In genomic region chr17:42297986-42298385, GRCm38 (mm10) we compare ENCODE assay signal across 25 mouse cellular contexts. TPM values are rescaled to one million over a fixed set of nuclear protein-coding genes. Genes with fewer than 3 reads are reported as not detected.
DNase-seq lines count a peak whose midpoint lies in the region; ATAC-seq and TF ChIP-seq lines count a peak whose summit lies in the region.
"Had no signal": no experiment of that assay in that cellular context is flagged by ENCODE, and none has a peak within 500 bp of the region (broad histone marks: within the 10 kb centered on the region; RNA-seq: fewer than 3 reads in every experiment).

No protein-coding gene starts in this region.

- no peak overlapping the region for H3K9ac ChIP-seq in midbrain, postnatal 0 days (replicated peaks; ENCODE audit: low read length, poor library complexity, severe bottlenecking)
- no peak overlapping the region for H3K9ac ChIP-seq in midbrain, embryonic 13.5 days (replicated peaks)
- H3K9ac ChIP-seq: embryonic facial prominence, embryonic 15.5 days; forebrain, postnatal 0 days; heart, embryonic 13.5 days; kidney, embryonic 15.5 days; limb, embryonic 13.5 days; liver, embryonic 14.5 days; lung, embryonic 15.5 days had no signal

- H3K4me3 ChIP-seq in midbrain, postnatal 0 days (ENCODE audit: low read depth, low read length): no peak overlapping the region
- no peak overlapping the region for H3K4me3 ChIP-seq in midbrain, embryonic 13.5 days (replicated peaks)
- H3K4me3 ChIP-seq in myocyte: no peak overlapping the region
- H3K4me3 ChIP-seq: embryonic facial prominence, embryonic 15.5 days; forebrain, embryonic 10.5 days; gastrocnemius, adult 2 months; heart, embryonic 13.5 days; kidney, embryonic 15.5 days; limb, embryonic 13.5 days; lung, embryonic 15.5 days had no signal

- no peaks in the 10 kb centered on the region for H3K79me2 ChIP-seq in myocyte (ENCODE audit: control insufficient read depth, insufficient read depth)

- DNase-seq in frontal cortex, postnatal 10 days (ENCODE audit: low spot score in 2 of 2): no peak
- no peak for DNase-seq in midbrain, postnatal 0 days (ENCODE audit: low spot score)
- peak; percentile 77 for DNase-seq in cerebellum, adult 9-10 months
- DNase-seq in spleen, postnatal 14 days (ENCODE audit: low spot score in 2 of 2): no peak
- DNase-seq in right cerebral cortex, postnatal 4 days: no peak
- DNase-seq: forebrain, postnatal 0 days; gastrocnemius, adult 2 months; heart, adult 11 months; heart, postnatal 36 days; kidney, postnatal 4 days; spleen, adult 18-20 months; thymus, postnatal 4 days had no signal

- no peaks in the 10 kb centered on the region for H3K4me1 ChIP-seq in midbrain, postnatal 0 days (ENCODE audit: insufficient read depth, low read length)
- no peaks in the 10 kb centered on the region for H3K4me1 ChIP-seq in midbrain, embryonic 13.5 days (replicated peaks)
- H3K4me1 ChIP-seq: embryonic facial prominence, embryonic 15.5 days; forebrain, embryonic 10.5 days; heart, embryonic 13.5 days; kidney, embryonic 15.5 days; limb, embryonic 13.5 days; lung, embryonic 15.5 days had no signal

- TF ChIP-seq CTCF in midbrain, postnatal 0 days (IDR thresholded peaks at IDR 0.05): peak; percentile 24

- H3K36me3 ChIP-seq in midbrain, postnatal 0 days (ENCODE audit: insufficient read depth, low read length): no peaks in the 10 kb centered on the region
- H3K36me3 ChIP-seq in midbrain, embryonic 13.5 days: no peaks in the 10 kb centered on the region
- no peaks in the 10 kb centered on the region for H3K36me3 ChIP-seq in myocyte (ENCODE audit: control insufficient read depth, insufficient read depth)
- H3K36me3 ChIP-seq: embryonic facial prominence, embryonic 15.5 days; forebrain, embryonic 10.5 days; heart, embryonic 13.5 days; kidney, embryonic 15.5 days; limb, embryonic 13.5 days; lung, embryonic 15.5 days had no signal

- H3ac ChIP-seq in myocyte (ENCODE audit: control insufficient read depth, insufficient read length): no peak overlapping the region

- peak; percentile 69; the same call in 1 of the 2 replicates for ATAC-seq in frontal cortex, adult (ENCODE audit: low TSS enrichment)
- no peak for ATAC-seq in midbrain, postnatal 0 days (ENCODE audit: low FRiP score)
- no peak for ATAC-seq in midbrain, embryonic 13.5 days
- ATAC-seq: forebrain, postnatal 0 days; hindbrain, embryonic 16.5 days; intestine, postnatal 0 days had no signal

- TF ChIP-seq POLR2A in myocyte (IDR thresholded peaks at IDR 0.05; ENCODE audit: insufficient read length, low read depth): no peak

- no peaks in the 10 kb centered on the region for H3K9me3 ChIP-seq in midbrain, postnatal 0 days (ENCODE audit: low read length)
- H3K9me3 ChIP-seq in midbrain, embryonic 13.5 days: no peaks in the 10 kb centered on the region
- H3K9me3 ChIP-seq: embryonic facial prominence, embryonic 15.5 days; forebrain, embryonic 10.5 days; heart, embryonic 13.5 days; kidney, embryonic 15.5 days; limb, embryonic 13.5 days; lung, embryonic 15.5 days had no signal

- no peaks in the 10 kb centered on the region for H3K27me3 ChIP-seq in midbrain, postnatal 0 days (ENCODE audit: insufficient read depth, low read length)
- H3K27me3 ChIP-seq in midbrain, embryonic 13.5 days: no peaks in the 10 kb centered on the region
- H3K27me3 ChIP-seq in myocyte (ENCODE audit: control insufficient read depth, insufficient read depth, insufficient read length): no peaks in the 10 kb centered on the region
- H3K27me3 ChIP-seq: embryonic facial prominence, embryonic 15.5 days; heart, embryonic 13.5 days; kidney, embryonic 15.5 days; limb, embryonic 13.5 days; lung, embryonic 15.5 days had no signal

- WGBS in midbrain, postnatal 0 days: 52% methylated on average over 4 of the region's 4 CpGs
- 82% methylated on average over 4 of the region's 4 CpGs for WGBS in midbrain, embryonic 13.5 days

- no peak overlapping the region for H3K4me2 ChIP-seq in midbrain, postnatal 0 days (ENCODE audit: low read depth, low read length, poor library complexity, severe bottlenecking)
- no peak overlapping the region for H3K4me2 ChIP-seq in midbrain, embryonic 13.5 days (replicated peaks)
- peak overlapping the region; percentile 44 for H3K4me2 ChIP-seq in myocyte (ENCODE audit: low read depth)
- H3K4me2 ChIP-seq: embryonic facial prominence, embryonic 15.5 days; heart, embryonic 13.5 days; kidney, embryonic 15.5 days; limb, embryonic 13.5 days; lung, embryonic 15.5 days; midbrain, embryonic 11.5 days had no signal

- H3K27ac ChIP-seq in midbrain, postnatal 0 days (ENCODE audit: low read depth, low read length): no peak overlapping the region
- no peak overlapping the region for H3K27ac ChIP-seq in midbrain, embryonic 13.5 days
- H3K27ac ChIP-seq: embryonic facial prominence, embryonic 15.5 days; forebrain, embryonic 10.5 days; gastrocnemius, adult 2 months; heart, embryonic 13.5 days; kidney, embryonic 15.5 days; limb, embryonic 13.5 days; liver, embryonic 14.5 days; lung, embryonic 15.5 days had no signal

TF ChIP-seq in myocyte, 11 proteins besides CTCF, POLR2A, EP300 and RAD21:
- TF ChIP-seq MYOD1 (IDR thresholded peaks at IDR 0.05; ENCODE audit: control insufficient read depth in 1 of 3, insufficient read length in 2 of 3, low read depth in 2 of 3): peak in 2 of 3 experiments; percentile 18 to 60
- TF ChIP-seq REST (IDR thresholded peaks at IDR 0.05; ENCODE audit: insufficient read depth, insufficient read length): no peak
- TF ChIP-seq USF1 (IDR thresholded peaks at IDR 0.05; ENCODE audit: low read depth): no peak
- peak; percentile 36 for TF ChIP-seq TCF12 (IDR thresholded peaks at IDR 0.05; ENCODE audit: insufficient read depth, poor library complexity, severe bottlenecking)
- peak in 2 of 3 experiments; percentile 58 to 82 for TF ChIP-seq MYOG (IDR thresholded peaks at IDR 0.05; ENCODE audit: control insufficient read depth in 1 of 3, insufficient read depth in 1 of 3, insufficient read length in 2 of 3, low read depth in 2 of 3)
- TF ChIP-seq MAX (IDR thresholded peaks at IDR 0.05; ENCODE audit: low read depth): no peak
- TF ChIP-seq SRF (IDR thresholded peaks at IDR 0.05; ENCODE audit: control insufficient read depth, insufficient read length, low read depth): no peak
- no peak for TF ChIP-seq E2F4 (IDR thresholded peaks at IDR 0.05; ENCODE audit: insufficient read depth)
- TF ChIP-seq TCF3 (IDR thresholded peaks at IDR 0.05; ENCODE audit: insufficient read length, low read depth): no peak
- no peak for TF ChIP-seq POLR2AphosphoS2 (IDR thresholded peaks at IDR 0.05; ENCODE audit: insufficient read length, low read depth)
- TF ChIP-seq CEBPB (IDR thresholded peaks at IDR 0.05; ENCODE audit: insufficient read depth, poor library complexity, severe bottlenecking): no peak

RNA-seq across cellular contexts. Expression of gene Ptchd4, which starts 17.8 kb away (rescaled TPM):
- total RNA-seq in midbrain, postnatal 0 days (2014; rRNA removed): 10.9 and 13.6 TPM in 2 replicates
- polyA plus RNA-seq in midbrain, postnatal 0 days (2015; fragmentation: Nextera tagmentation; extraction: Ambion mirVana): 8.3 and 9.3 TPM in 2 replicates
- 5.9 and 6.9 TPM in 2 replicates for polyA plus RNA-seq in midbrain, embryonic 13.5 days (2015; fragmentation: Nextera tagmentation; extraction: Ambion mirVana)
- polyA plus RNA-seq in myocyte (2012; fragmentation: generic; extraction: Trizol): not detected
- total RNA-seq: gastrocnemius, adult 2 months; heart, postnatal 36 days had no signal
- polyA plus RNA-seq: liver, embryonic 14.5 days had no signal
